Mouse (Mus musculus) thymus, adult 2 months (tissue): ENCODE results near the gene Fam118a. TPM values are rescaled to one million over a fixed set of nuclear protein-coding genes. Genes with fewer than 3 reads are reported as not detected.
"Not testable (repeated sequence)": the region's sequence is repeated elsewhere in the genome, so short reads cannot be mapped to it uniquely, and the experiment has no call there.

Experiments
- DNase-seq: peaks from one replicate; pipeline ENCODE4 v3.0.0; 2021
- H3K27ac ChIP-seq: fragments of 200-500 bp; 2 replicates; pipeline ENCODE4 v1.5.1; 2012; ENCODE audit warnings: low read length, control low read depth; ENCODE audit not compliant: control insufficient read depth, insufficient read depth
- H3K27me3 ChIP-seq: fragments of 200-500 bp; 2 replicates; pipeline ENCODE4 v1.6.1; 2012; ENCODE audit warnings: mild to moderate bottlenecking, low read length, moderate library complexity, mixed read lengths; ENCODE audit not compliant: control insufficient read depth, insufficient read depth
- H3K36me3 ChIP-seq: fragments of 200-500 bp; 2 replicates; pipeline ENCODE4 v1.6.1; 2012; ENCODE audit warnings: mild to moderate bottlenecking, low read length, moderate library complexity; ENCODE audit not compliant: control insufficient read depth, insufficient read depth
- H3K4me1 ChIP-seq: fragments of 200-500 bp; replicated peaks from 2 replicates; pipeline ENCODE4 v1.6.1; 2012; ENCODE audit warnings: low read length; ENCODE audit not compliant: control insufficient read depth, insufficient read depth
- H3K4me3 ChIP-seq: fragments of 200-500 bp; 2 replicates; pipeline ENCODE4 v1.5.1; 2012; ENCODE audit warnings: mild to moderate bottlenecking, low read length, control low read depth, moderate library complexity; ENCODE audit not compliant: control insufficient read depth, insufficient read depth
- CTCF ChIP-seq: fragments of 200-500 bp; IDR thresholded peaks from 2 replicates; pipeline ENCODE4 v1.5.1; 2012; ENCODE audit warnings: mild to moderate bottlenecking, control low read depth, low read length, moderate library complexity, borderline replicate concordance; ENCODE audit not compliant: control insufficient read depth, poor library complexity, insufficient read depth; ENCODE audit errors: extremely low read depth
- POLR2A ChIP-seq: fragments of 200-500 bp; IDR thresholded peaks from 2 replicates; pipeline ENCODE4 v1.6.1; 2012; ENCODE audit warnings: mild to moderate bottlenecking, low read length, control low read depth, moderate library complexity; ENCODE audit not compliant: control insufficient read depth, poor library complexity, insufficient read depth; ENCODE audit errors: extremely low read depth
- WGBS: fragments of 180-500 bp; shearing (Covaris S2); methylation state at CpG from one replicate; pipeline ENCODE4 v1.1.7; 2018; 5-methylcytosine and 5-hydroxymethylcytosine counted together
- polyA plus RNA-seq: library from polyadenylated mRNA; depleted of rRNA; stranded (reverse); fragments of >200 nt; gene quantifications from 2 replicates; pipeline ENCODE4 v1.2.3, GENCODE M21; 2012; rRNA removed

Fam118a gene
- polyA plus RNA-seq, result 6.8 TPM in 2 replicates

- WGBS, result 92% methylated on average over 1 of the region's 1 CpGs
- not testable (repeated sequence) for H3K27ac ChIP-seq, DNase-seq, H3K27me3 ChIP-seq, H3K4me3 ChIP-seq, H3K4me1 ChIP-seq, H3K36me3 ChIP-seq
Measured at GRCm38 (mm10) chr15:85028648-85029047, at the start of gene Fam118a. Fam118a (plus strand) TSS chr15:85028948.

- H3K4me3 ChIP-seq, result no peak overlapping the region
- H3K36me3 ChIP-seq, result no peaks in the 10 kb centered on the region
- 62% methylated on average over 9 of the region's 9 CpGs for WGBS
- DNase-seq, result no peak
- TF ChIP-seq POLR2A, result no peak
- TF ChIP-seq CTCF, result no peak
- H3K4me1 ChIP-seq, result peaks cover 6% of the 10 kb centered on the region; the same call in 1 of the 2 replicates
- no peak overlapping the region for H3K27ac ChIP-seq
- no peaks in the 10 kb centered on the region; the same call in 1 of the 2 replicates for H3K27me3 ChIP-seq
Measured at GRCm38 (mm10) chr15:84981609-84982313, 47.0 kb upstream of the Fam118a start.

DNA sequence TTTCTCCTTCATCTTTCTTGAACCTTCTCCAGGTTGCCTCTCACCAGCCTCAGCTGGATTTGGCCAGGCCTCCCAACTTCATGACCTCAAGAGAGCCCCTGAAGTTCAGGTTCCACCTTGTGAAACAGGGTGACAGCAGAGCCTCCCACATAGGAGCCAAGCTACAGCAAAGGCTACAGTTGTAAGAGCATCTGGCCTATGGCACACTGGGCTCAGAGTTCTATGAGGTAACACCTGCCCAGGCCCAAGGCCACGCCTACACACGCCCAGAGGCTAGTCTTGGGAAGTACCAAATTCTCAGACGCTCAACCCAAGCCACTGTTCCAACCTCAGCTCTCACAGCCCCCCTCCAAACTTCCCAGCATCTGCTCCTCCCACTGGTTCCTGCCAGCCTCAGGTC, 45.9 kb upstream of the Fam118a start:
- DNase-seq, result no peak
- Histone ChIP-seq H3K36me3 (no peaks in the 10 kb centered on the region), H3K27me3 (no peaks in the 10 kb centered on the region; the same call in 1 of the 2 replicates), H3K4me3 (no peak overlapping the region), H3K4me1 (peaks cover 12% of the 10 kb centered on the region), H3K27ac (no peak overlapping the region)
- TF ChIP-seq POLR2A, result no peak
- no peak for TF ChIP-seq CTCF
- WGBS, result 61% methylated on average over 3 of the region's 3 CpGs

GRCm38 (mm10) chr15:84983721-84984120, 45.0 kb upstream of the Fam118a start:
- H3K36me3 ChIP-seq, result no peaks in the 10 kb centered on the region
- TF ChIP-seq POLR2A (no peak), CTCF (no peak)
- H3K27me3 ChIP-seq, result no peaks in the 10 kb centered on the region; the same call in 1 of the 2 replicates
- DNase-seq, result no peak
- H3K4me1 ChIP-seq, result peaks cover 16% of the 10 kb centered on the region
- H3K4me3 ChIP-seq, result no peak overlapping the region
- H3K27ac ChIP-seq, result no peak overlapping the region
- WGBS, result 49% methylated on average over 7 of the region's 7 CpGs

DNA sequence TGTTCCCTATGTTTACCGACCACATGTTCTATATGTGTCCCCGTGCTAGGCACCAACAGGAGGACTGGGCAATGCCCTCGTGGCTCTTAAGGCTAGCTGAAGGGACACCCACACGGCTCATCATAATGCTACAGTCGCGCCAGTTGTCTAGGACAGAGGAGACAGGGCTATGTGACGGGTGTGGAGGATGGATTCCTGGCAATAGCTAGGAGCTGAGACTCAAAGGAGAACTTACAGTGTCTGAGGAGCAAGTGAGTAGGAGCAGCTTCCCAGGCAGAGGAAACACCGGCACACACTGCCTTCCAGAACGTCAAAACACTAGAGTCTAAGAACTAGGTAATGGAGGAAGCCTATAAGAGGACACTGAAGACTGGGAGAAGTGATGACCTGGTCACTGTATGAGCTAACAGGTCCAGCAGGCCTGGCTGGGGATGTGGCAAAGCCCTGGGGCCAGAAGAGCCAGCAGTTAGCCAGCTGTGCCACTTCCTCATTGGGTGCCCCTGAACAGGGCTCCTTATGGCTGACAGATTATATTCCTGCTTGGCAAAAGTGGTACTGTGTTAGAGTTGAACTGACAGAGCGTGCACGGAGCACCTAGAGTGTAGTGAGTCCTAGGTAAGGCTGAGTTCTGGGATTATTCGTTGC, 43.1 kb upstream of the Fam118a start:
- H3K27me3 ChIP-seq, result no peaks in the 10 kb centered on the region; the same call in 1 of the 2 replicates
- H3K4me1 ChIP-seq, result peaks cover 16% of the 10 kb centered on the region
- H3K27ac ChIP-seq, result no peak overlapping the region
- TF ChIP-seq CTCF, result no peak
- TF ChIP-seq POLR2A, result no peak
- no peaks in the 10 kb centered on the region for H3K36me3 ChIP-seq
- no peak overlapping the region for H3K4me3 ChIP-seq
- no peak for DNase-seq
- 88% methylated on average over 12 of the region's 12 CpGs for WGBS

DNA sequence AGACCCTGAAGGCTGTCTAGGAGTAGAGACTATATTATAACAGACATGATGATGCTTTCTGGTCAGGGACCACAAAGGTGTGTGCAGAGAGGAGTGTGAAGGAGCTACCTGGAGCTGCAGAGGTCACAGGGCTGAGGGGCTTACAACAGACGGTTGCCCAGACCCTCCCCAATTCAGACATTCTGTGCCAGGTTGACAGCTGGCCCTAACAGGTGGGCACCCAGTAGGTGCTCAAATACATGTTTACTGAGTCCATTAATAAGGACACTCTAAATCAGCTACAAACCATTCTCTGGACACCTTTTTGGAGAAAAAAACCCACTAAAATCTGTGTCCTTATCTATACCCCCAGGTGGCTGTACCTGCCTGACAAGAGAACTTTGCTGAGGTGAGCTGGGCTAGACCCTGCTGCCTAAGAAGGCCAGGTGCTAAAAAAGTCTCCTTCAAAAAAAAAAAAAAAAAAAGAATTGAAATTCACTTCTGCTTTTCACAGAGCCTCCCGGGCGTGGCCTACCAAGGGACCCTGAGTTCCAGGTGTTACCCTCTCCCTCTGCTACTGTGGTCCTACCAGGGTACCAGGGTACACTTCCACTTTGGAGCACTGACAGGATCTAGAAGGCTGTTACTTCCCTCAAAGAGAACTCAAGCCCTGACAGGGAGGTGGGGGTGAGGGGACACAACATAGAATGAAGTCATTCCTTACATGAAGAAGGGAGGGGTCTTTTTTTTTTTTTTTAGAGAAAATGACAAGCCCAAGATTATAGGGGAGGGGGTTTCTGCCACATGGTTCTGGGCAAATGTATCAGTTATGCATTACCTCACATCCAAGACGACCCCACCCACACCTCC, 42.4 kb upstream of the Fam118a start:
- H3K36me3 ChIP-seq, result no peaks in the 10 kb centered on the region
- no peak overlapping the region for H3K27ac ChIP-seq
- WGBS, result 37% methylated on average over 4 of the region's 4 CpGs
- H3K4me1 ChIP-seq, result peaks cover 16% of the 10 kb centered on the region
- DNase-seq, result no peak
- H3K27me3 ChIP-seq, result no peaks in the 10 kb centered on the region; the same call in 1 of the 2 replicates
- H3K4me3 ChIP-seq, result no peak overlapping the region
- TF ChIP-seq CTCF, result no peak
- TF ChIP-seq POLR2A, result no peak
